Mouse (Mus musculus) megakaryocyte, embryonic 14.5 days (primary cell): ENCODE measurements around the gene Pacrg. TPM values are rescaled to one million over a fixed set of nuclear protein-coding genes. Genes with fewer than 3 reads are reported as not detected.

Source experiments
- H3K27me3 ChIP-seq: replicated peaks from 2 replicates; pipeline ENCODE3; 2012; ENCODE audit warnings: inconsistent platforms
- H3K36me3 ChIP-seq: replicated peaks from 2 replicates; pipeline ENCODE3; 2012; ENCODE audit warnings: low read length, inconsistent platforms, mixed read lengths
- H3K4me1 ChIP-seq: 2 replicates; pipeline ENCODE4 v1.6.1; 2012; ENCODE audit warnings: inconsistent platforms
- H3K4me3 ChIP-seq: replicated peaks from 2 replicates; pipeline ENCODE3; 2012; ENCODE audit warnings: moderate library complexity, mild to moderate bottlenecking, inconsistent platforms
- H3K9me3 ChIP-seq: 2 replicates; pipeline ENCODE4 v1.6.1; 2012; ENCODE audit warnings: inconsistent platforms
- FLI1 ChIP-seq: IDR thresholded peaks from 2 replicates; pipeline ENCODE4 v1.6.1; 2012; ENCODE audit warnings: low read length, inconsistent platforms, mixed read lengths
- GATA1 ChIP-seq: IDR thresholded peaks from 3 replicates; pipeline ENCODE4 v1.6.1; 2012; ENCODE audit warnings: mixed read lengths, low read length, inconsistent platforms, borderline replicate concordance
- polyA plus RNA-seq: library from polyadenylated mRNA; stranded (reverse); fragments of >175 nt; gene quantifications from 2 replicates; pipeline ENCODE4 v1.2.3, GENCODE M21; 2012; ENCODE audit warnings: low replicate concordance; ENCODE audit not compliant: insufficient read depth

Pacrg gene
- polyA plus RNA-seq, 1 experiment: 0.10 TPM

GRCm38 (mm10) chr17:10757455-10757854 lies 82.7 kb downstream of the Pacrg start:
- H3K27me3 ChIP-seq: no peaks in the 10 kb centered on the region
- peaks cover 7% of the 10 kb centered on the region; the same call in 1 of the 2 replicates for H3K9me3 ChIP-seq
- H3K4me1 ChIP-seq: no peaks in the 10 kb centered on the region
- TF ChIP-seq FLI1 (no peak), GATA1 (no peak)
- H3K4me3 ChIP-seq: no peak overlapping the region
- no peaks in the 10 kb centered on the region for H3K36me3 ChIP-seq

GRCm38 (mm10) chr17:10744709-10745461 lies 95.2 kb downstream of the Pacrg start:
- H3K36me3 ChIP-seq: no peaks in the 10 kb centered on the region
- H3K4me1 ChIP-seq: no peaks in the 10 kb centered on the region
- TF ChIP-seq FLI1: no peak
- TF ChIP-seq GATA1: no peak
- H3K27me3 ChIP-seq: no peaks in the 10 kb centered on the region
- no peak overlapping the region for H3K4me3 ChIP-seq
- H3K9me3 ChIP-seq: no peaks in the 10 kb centered on the region

GRCm38 (mm10) chr17:10740083-10740482 lies 100.0 kb downstream of the Pacrg start:
- no peak overlapping the region for H3K4me3 ChIP-seq
- no peaks in the 10 kb centered on the region for H3K9me3 ChIP-seq
- H3K36me3 ChIP-seq: no peaks in the 10 kb centered on the region
- no peak for TF ChIP-seq GATA1
- H3K27me3 ChIP-seq: no peaks in the 10 kb centered on the region
- H3K4me1 ChIP-seq: no peaks in the 10 kb centered on the region

GRCm38 (mm10) chr17:10737966-10738365 lies 102.1 kb downstream of the Pacrg start:
- H3K9me3 ChIP-seq: no peaks in the 10 kb centered on the region
- no peaks in the 10 kb centered on the region for H3K36me3 ChIP-seq
- TF ChIP-seq GATA1: no peak
- TF ChIP-seq FLI1: no peak
- no peak overlapping the region for H3K4me3 ChIP-seq
- H3K27me3 ChIP-seq: no peaks in the 10 kb centered on the region
- H3K4me1 ChIP-seq: no peaks in the 10 kb centered on the region

GRCm38 (mm10) chr17:10734733-10735132 lies 105.4 kb downstream of the Pacrg start:
- H3K36me3 ChIP-seq: no peaks in the 10 kb centered on the region
- H3K4me1 ChIP-seq: no peaks in the 10 kb centered on the region
- TF ChIP-seq GATA1: no peak
- H3K4me3 ChIP-seq: no peak overlapping the region
- no peaks in the 10 kb centered on the region for H3K27me3 ChIP-seq
- H3K9me3 ChIP-seq: no peaks in the 10 kb centered on the region

GRCm38 (mm10) chr17:10732303-10733048 lies 107.6 kb downstream of the Pacrg start:
- no peaks in the 10 kb centered on the region for H3K36me3 ChIP-seq
- no peaks in the 10 kb centered on the region for H3K4me1 ChIP-seq
- 0 out of 2 replicates have a peak, but pooled peaks cover 3% of the 10 kb centered on the region for H3K9me3 ChIP-seq
- TF ChIP-seq GATA1 (no peak), FLI1 (no peak)
- no peak overlapping the region for H3K4me3 ChIP-seq
- H3K27me3 ChIP-seq: no peaks in the 10 kb centered on the region

- no peaks in the 10 kb centered on the region for H3K27me3 ChIP-seq
- TF ChIP-seq FLI1 (no peak), GATA1 (no peak)
- H3K36me3 ChIP-seq: no peaks in the 10 kb centered on the region
- no peak overlapping the region for H3K4me3 ChIP-seq
- H3K9me3 ChIP-seq: 0 out of 2 replicates have a peak, but pooled peaks cover 3% of the 10 kb centered on the region
- H3K4me1 ChIP-seq: no peaks in the 10 kb centered on the region
Observed at GRCm38 (mm10) chr17:10724853-10725252, 115.3 kb downstream of the Pacrg start.

- Histone ChIP-seq H3K4me3 (no peak overlapping the region), H3K9me3 (no peaks in the 10 kb centered on the region), H3K4me1 (no peaks in the 10 kb centered on the region), H3K27me3 (no peaks in the 10 kb centered on the region), H3K36me3 (no peaks in the 10 kb centered on the region)
- TF ChIP-seq GATA1 (no peak), FLI1 (no peak)
Observed at GRCm38 (mm10) chr17:10721562-10721961, 118.5 kb downstream of the Pacrg start.

- H3K36me3 ChIP-seq: no peaks in the 10 kb centered on the region
- H3K27me3 ChIP-seq: no peaks in the 10 kb centered on the region
- no peaks in the 10 kb centered on the region for H3K9me3 ChIP-seq
- no peak overlapping the region for H3K4me3 ChIP-seq
- no peaks in the 10 kb centered on the region for H3K4me1 ChIP-seq
- no peak for TF ChIP-seq FLI1
- TF ChIP-seq GATA1: no peak
Observed at GRCm38 (mm10) chr17:10717148-10717547, 123.0 kb downstream of the Pacrg start.

- TF ChIP-seq FLI1 (no peak), GATA1 (no peak)
- Histone ChIP-seq H3K4me3 (peak overlapping the region; percentile 10), H3K36me3 (no peaks in the 10 kb centered on the region), H3K27me3 (no peaks in the 10 kb centered on the region), H3K4me1 (no peaks in the 10 kb centered on the region), H3K9me3 (peaks cover 6% of the 10 kb centered on the region)
Observed at GRCm38 (mm10) chr17:10702781-10703180, 137.3 kb downstream of the Pacrg start.
